8 mouse cellular contexts compared by ENCODE assay signal in the genomic region with DNA sequence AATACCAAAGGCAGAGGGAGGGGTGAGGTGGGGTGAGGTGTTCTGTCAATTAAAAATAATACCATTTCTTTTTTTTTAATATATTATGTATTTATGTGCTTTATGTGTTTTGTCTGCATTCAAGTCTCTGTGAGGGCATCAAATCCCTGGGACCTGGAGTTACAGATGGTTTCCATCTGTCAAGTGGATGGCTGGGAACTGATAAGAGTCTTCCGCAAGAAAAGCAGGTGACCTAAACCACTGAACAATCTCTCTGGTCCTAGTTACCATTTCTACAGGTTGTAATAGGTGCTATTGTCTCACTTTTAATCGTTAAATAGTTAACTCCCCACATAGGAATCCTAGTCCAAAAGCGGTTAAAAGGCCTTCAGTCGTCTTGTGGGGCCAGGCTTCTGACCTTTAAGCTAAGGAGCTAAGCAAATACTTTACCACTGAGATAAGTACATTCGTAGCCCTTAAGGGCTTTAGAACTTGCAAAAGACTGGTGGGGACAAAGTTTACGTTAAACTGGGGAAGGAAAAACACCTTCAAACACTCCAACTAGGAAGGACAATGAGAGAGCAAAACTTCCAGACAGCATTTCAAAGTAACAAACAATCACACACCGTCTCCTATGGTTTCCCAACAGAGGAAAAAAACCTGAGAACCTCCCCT. TPM values are rescaled to one million over a fixed set of nuclear protein-coding genes. Genes with fewer than 3 reads are reported as not detected.
DNase-seq lines count a peak whose midpoint lies in the region; ATAC-seq and TF ChIP-seq lines count a peak whose summit lies in the region.

No protein-coding gene starts in this region.

- peaks cover 8% of the 10 kb centered on the region; the same call in 1 of the 2 replicates for H3K36me3 ChIP-seq in kidney, embryonic 15.5 days
- H3K36me3 ChIP-seq in hindbrain, postnatal 0 days (ENCODE audit: insufficient read depth, low read length) = no peaks in the 10 kb centered on the region
- no peaks in the 10 kb centered on the region for H3K36me3 ChIP-seq in macrophage (ENCODE audit: inconsistent target)

- no peaks in the 10 kb centered on the region for H3K27me3 ChIP-seq in kidney, embryonic 15.5 days
- H3K27me3 ChIP-seq in hindbrain, postnatal 0 days (ENCODE audit: insufficient read depth, low read length) = no peaks in the 10 kb centered on the region

- DNase-seq in kidney, postnatal 4 days = no peak
- DNase-seq in hindbrain, postnatal 0 days (ENCODE audit: low spot score) = no peak
- DNase-seq in ovary, postnatal 36 days (ENCODE audit: low spot score) = no peak
- DNase-seq in layer of hippocampus, postnatal 25 days (ENCODE audit: extremely low spot score in 1 of 2, low spot score in 1 of 2) = no peak
- no peak for DNase-seq in adrenal gland, postnatal 36 days

- peak overlapping the region; percentile 59 for H3K4me2 ChIP-seq in kidney, embryonic 15.5 days
- H3K4me2 ChIP-seq in hindbrain, postnatal 0 days (ENCODE audit: low read depth, low read length) = peak overlapping the region; percentile 74

- peaks cover 14% of the 10 kb centered on the region for H3K4me1 ChIP-seq in kidney, embryonic 15.5 days
- H3K4me1 ChIP-seq in cortical plate, adult 2 months (ENCODE audit: control insufficient read depth, insufficient read depth, low read length) = no peaks in the 10 kb centered on the region
- peaks cover 12% of the 10 kb centered on the region for H3K4me1 ChIP-seq in hindbrain, postnatal 0 days (ENCODE audit: insufficient read depth, low read length)

- no peak for TF ChIP-seq POLR2A in cortical plate, adult 2 months (IDR thresholded peaks at IDR 0.05; ENCODE audit: extremely low read depth, insufficient read depth, low read length)

- H3K79me2 ChIP-seq in macrophage (ENCODE audit: inconsistent target) = peaks cover 77% of the 10 kb centered on the region

- no peaks in the 10 kb centered on the region for H3K9me3 ChIP-seq in kidney, embryonic 15.5 days (replicated peaks)
- H3K9me3 ChIP-seq in hindbrain, postnatal 0 days (ENCODE audit: low read length) = no peaks in the 10 kb centered on the region

- H3K27ac ChIP-seq in kidney, embryonic 15.5 days = peak overlapping the region; percentile 20
- no peak overlapping the region for H3K27ac ChIP-seq in cortical plate, adult 2 months (ENCODE audit: insufficient read depth, low read length)
- H3K27ac ChIP-seq in hindbrain, postnatal 0 days = no peak overlapping the region
- H3K27ac ChIP-seq in macrophage = no peak overlapping the region

- 18% methylated on average over 7 of the region's 7 CpGs for WGBS in kidney, embryonic 15.5 days
- WGBS in hindbrain, postnatal 0 days = 36% methylated on average over 7 of the region's 7 CpGs
- 60% methylated on average over 7 of the region's 7 CpGs for WGBS in macrophage (ENCODE audit: missing documents)

- peak overlapping the region; percentile 81 for H3K9ac ChIP-seq in kidney, embryonic 15.5 days
- peak overlapping the region; percentile 91; the same call in 1 of the 2 replicates for H3K9ac ChIP-seq in hindbrain, postnatal 0 days (replicated peaks; ENCODE audit: low read length)

- no peak for ATAC-seq in kidney, embryonic 15.5 days (replicated peaks; ENCODE audit: low FRiP score)
- no peak for ATAC-seq in hindbrain, postnatal 0 days

- H3K4me3 ChIP-seq in kidney, embryonic 15.5 days (replicated peaks) = peak overlapping the region; percentile 72
- H3K4me3 ChIP-seq in cortical plate, adult 2 months (ENCODE audit: insufficient read depth, low read length) = peak overlapping the region; percentile 67; the same call in 1 of the 2 replicates
- H3K4me3 ChIP-seq in hindbrain, postnatal 0 days (ENCODE audit: low read length) = peak overlapping the region; percentile 82
- H3K4me3 ChIP-seq in macrophage (ENCODE audit: inconsistent target) = peak overlapping the region; percentile 84

- no peak for TF ChIP-seq CTCF in cortical plate, adult 2 months (IDR thresholded peaks at IDR 0.05; ENCODE audit: extremely low read depth, insufficient read depth, low read length)
- TF ChIP-seq CTCF in hindbrain, postnatal 0 days (IDR thresholded peaks at IDR 0.05; ENCODE audit: low read depth) = no peak

RNA-seq across cellular contexts. Expression of a gene that starts 1.2 kb away (rescaled TPM):
- 27.4 and 30.5 TPM in 2 replicates for polyA plus RNA-seq in kidney, embryonic 15.5 days (2015; fragmentation: Nextera tagmentation; extraction: Ambion mirVana)
- 10.9 and 12.3 TPM in 2 replicates for polyA plus RNA-seq in cortical plate, adult 2 months (2012; rRNA removed)
- 6.7 and 7.7 TPM in 2 replicates for total RNA-seq in hindbrain, postnatal 0 days (2014; rRNA removed)
- polyA plus RNA-seq in hindbrain, postnatal 0 days (2015; fragmentation: Nextera tagmentation; extraction: Ambion mirVana) = 11.7 and 17.1 TPM in 2 replicates
- 100 to 1,000 TPM in 2 of 26 experiments, 10 to 100 TPM in 24; 22.1 to 123 (median 69.4) TPM for total RNA-seq in macrophage (2018; cell fraction: chromatin; rRNA removed)
- 10 to 100 TPM in 11 of 26 experiments, 1 to 10 TPM in 15; 6.4 to 12.9 (median 9.3) TPM for total RNA-seq in macrophage (2018; cell fraction: cytosol; rRNA removed)
- 10 to 100 TPM; 16.4 to 81.2 (median 37.5) TPM for total RNA-seq in macrophage (2018; cell fraction: nucleus; rRNA removed)
- polyA plus RNA-seq in macrophage (2018) = 9.9 to 17.7 TPM (median 12.1 TPM) in 3 replicates
- total RNA-seq in layer of hippocampus, postnatal 25 days (2021) = 10 to 100 TPM; 11.8 to 12.3 TPM
- total RNA-seq in adrenal gland, postnatal 36 days (2021) = 10 to 100 TPM; 16.5 to 26.8 TPM

RNA-seq across cellular contexts. Expression of a gene that starts 1.3 kb away (rescaled TPM):
- polyA plus RNA-seq in kidney, embryonic 15.5 days (2015; fragmentation: Nextera tagmentation; extraction: Ambion mirVana) = 46.4 and 50.4 TPM in 2 replicates
- 29.8 and 31.3 TPM in 2 replicates for polyA plus RNA-seq in cortical plate, adult 2 months (2012; rRNA removed)
- total RNA-seq in hindbrain, postnatal 0 days (2014; rRNA removed) = 13.2 and 17.6 TPM in 2 replicates
- 16.2 and 18.5 TPM in 2 replicates for polyA plus RNA-seq in hindbrain, postnatal 0 days (2015; fragmentation: Nextera tagmentation; extraction: Ambion mirVana)
- total RNA-seq in macrophage (2018; cell fraction: chromatin; rRNA removed) = 100 to 1,000 TPM in 12 of 26 experiments, 10 to 100 TPM in 14; 45.6 to 162 (median 98.2) TPM
- 10 to 100 TPM; 11.8 to 27.5 (median 21.2) TPM for total RNA-seq in macrophage (2018; cell fraction: cytosol; rRNA removed)
- 100 to 1,000 TPM in 3 of 26 experiments, 10 to 100 TPM in 23; 44.1 to 145 (median 65.4) TPM for total RNA-seq in macrophage (2018; cell fraction: nucleus; rRNA removed)
- polyA plus RNA-seq in macrophage (2018) = 22.5 to 28.2 TPM (median 26.3 TPM) in 3 replicates
- total RNA-seq in layer of hippocampus, postnatal 25 days (2021) = 10 to 100 TPM; 31.1 to 32.4 TPM
- total RNA-seq in adrenal gland, postnatal 36 days (2021) = 10 to 100 TPM; 25.5 to 31.9 TPM
